9 mouse cellular contexts compared by ENCODE assay signal in the genomic region with DNA sequence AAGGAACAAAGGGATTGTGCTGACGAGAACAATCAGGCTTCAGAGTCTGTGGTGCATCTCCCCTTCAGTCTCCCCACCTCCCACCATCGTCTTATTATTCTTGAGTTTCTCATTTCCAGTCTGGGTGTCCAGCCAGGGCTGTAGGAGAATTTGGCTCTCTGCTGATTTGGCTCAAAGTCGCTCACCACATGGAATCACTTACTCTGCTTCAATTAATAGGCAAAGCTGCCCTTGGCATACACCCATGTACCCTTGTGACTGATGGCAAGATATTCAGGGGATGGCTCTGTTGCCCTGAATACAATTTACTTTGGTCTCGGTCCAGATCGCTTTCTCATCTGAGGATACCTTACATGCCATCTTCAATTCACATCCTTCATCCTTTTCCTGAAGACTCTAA. TPM values are rescaled to one million over a fixed set of nuclear protein-coding genes. Genes with fewer than 3 reads are reported as not detected.
DNase-seq lines count a peak whose midpoint lies in the region; ATAC-seq lines count a peak whose summit lies in the region.
"Had no signal": no experiment of that assay in that cellular context is flagged by ENCODE, and none has a peak within 500 bp of the region (broad histone marks: within the 10 kb centered on the region; RNA-seq: fewer than 3 reads in every experiment).

No protein-coding gene starts in this region.

- no peaks in the 10 kb centered on the region for H3K36me3 ChIP-seq in intestine, embryonic 16.5 days (ENCODE audit: control insufficient read depth, insufficient read depth, low read length)
- H3K36me3 ChIP-seq: liver, embryonic 15.5 days had no signal

- no peak for ATAC-seq in intestine, embryonic 16.5 days
- ATAC-seq in inflammation-experienced regulatory T-cells, adult 6 months: no peak

- peaks cover 9% of the 10 kb centered on the region; the same call in 1 of the 2 replicates for H3K27me3 ChIP-seq in intestine, embryonic 16.5 days (replicated peaks; ENCODE audit: control insufficient read depth, insufficient read depth, low read length)

- 0 out of 2 replicates have a peak overlapping the region, but pooled peaks have one; percentile 78 for H3K9ac ChIP-seq in intestine, embryonic 16.5 days (ENCODE audit: low read depth, low read length)
- H3K9ac ChIP-seq: liver, embryonic 15.5 days had no signal

- peak overlapping the region; percentile 95; the same call in 1 of the 2 replicates for H3K27ac ChIP-seq in intestine, embryonic 16.5 days (ENCODE audit: low read length)
- H3K27ac ChIP-seq: liver, embryonic 15.5 days had no signal

- H3K4me2 ChIP-seq in intestine, embryonic 16.5 days (ENCODE audit: low read depth, low read length): peak overlapping the region; percentile 72
- H3K4me2 ChIP-seq: liver, embryonic 15.5 days had no signal

- H3K9me3 ChIP-seq in intestine, embryonic 16.5 days (ENCODE audit: control insufficient read depth, low read length): no peaks in the 10 kb centered on the region
- H3K9me3 ChIP-seq: liver, embryonic 15.5 days had no signal

- H3K4me3 ChIP-seq in intestine, embryonic 16.5 days (ENCODE audit: low read length): peak overlapping the region; percentile 66
- H3K4me3 ChIP-seq: liver, embryonic 15.5 days had no signal

- peaks cover 12% of the 10 kb centered on the region for H3K4me1 ChIP-seq in intestine, embryonic 16.5 days (ENCODE audit: control insufficient read depth, insufficient read depth, low read length)

- peak; percentile 48 for DNase-seq in adrenal gland, adult 2 months
- DNase-seq in adrenal gland, adult 8-10 months: no peak
- DNase-seq in right cerebral cortex, postnatal 10 days (ENCODE audit: low spot score in 2 of 2): peak; percentile 55 to 62
- DNase-seq in right cerebral cortex, adult 2 months (ENCODE audit: low spot score in 2 of 2): no peak
- no peak for DNase-seq in urinary bladder, adult 18-20 months (ENCODE audit: low spot score in 2 of 2)
- DNase-seq in embryo, embryonic 10.5 days (ENCODE audit: low spot score): no peak

- 61% methylated on average over 5 of the region's 5 CpGs for WGBS in intestine, embryonic 16.5 days

RNA-seq across cellular contexts. Expression of a gene that starts 2.4 kb away (rescaled TPM):
- total RNA-seq in adrenal gland, adult 2 months (2021): 10 to 100 TPM; 31.2 to 46.4 TPM
- 17.6 and 21.1 TPM in 2 replicates for polyA plus RNA-seq in adrenal gland, adult 2 months (2012; rRNA removed)
- total RNA-seq in adrenal gland, adult 8-10 months (2022): 10 to 100 TPM; 47.8 to 57.8 (median 54.5) TPM
- 4.8 TPM in 2 replicates for polyA plus RNA-seq in intestine, embryonic 16.5 days (2015; fragmentation: Nextera tagmentation; extraction: Ambion mirVana)
- under 1 TPM; 0.34 to 0.61 (median 0.43) TPM for polyA plus RNA-seq in inflammation-experienced regulatory T-cells, adult 6 months (2017; shearing (Covaris generic))

RNA-seq across cellular contexts. Expression of a gene that starts 6.9 kb away (rescaled TPM):
- 1 to 10 TPM in 1 of 2 experiments, under 1 TPM in 1; 0.75 to 2.3 TPM for total RNA-seq in adrenal gland, adult 2 months (2021)
- polyA plus RNA-seq in adrenal gland, adult 2 months (2012; rRNA removed): 1.8 and 2.0 TPM in 2 replicates
- 1 to 10 TPM; 1.1 to 2.3 (median 1.7) TPM for total RNA-seq in adrenal gland, adult 8-10 months (2022)
- polyA plus RNA-seq in intestine, embryonic 16.5 days (2015; fragmentation: Nextera tagmentation; extraction: Ambion mirVana): 2.0 and 2.1 TPM in 2 replicates
- polyA plus RNA-seq in inflammation-experienced regulatory T-cells, adult 6 months (2017; shearing (Covaris generic)): under 1 TPM in 1 of 3 experiments, not detected in 2; 0.17 TPM

RNA-seq across cellular contexts. Expression of a gene that starts 9.3 kb away (rescaled TPM):
- total RNA-seq in adrenal gland, adult 2 months (2021): 10 to 100 TPM; 32.5 to 38.5 TPM
- polyA plus RNA-seq in adrenal gland, adult 2 months (2012; rRNA removed): 19.9 and 21.4 TPM in 2 replicates
- total RNA-seq in adrenal gland, adult 8-10 months (2022): 10 to 100 TPM; 35.7 to 54.5 (median 40.0) TPM
- polyA plus RNA-seq in intestine, embryonic 16.5 days (2015; fragmentation: Nextera tagmentation; extraction: Ambion mirVana): 23.1 and 24.4 TPM in 2 replicates
- polyA plus RNA-seq in inflammation-experienced regulatory T-cells, adult 6 months (2017; shearing (Covaris generic)): 10 to 100 TPM; 26.9 to 48.9 (median 33.8) TPM

RNA-seq across cellular contexts. Expression of a gene that starts 26.4 kb away (rescaled TPM):
- 10 to 100 TPM; 69.2 to 85.3 TPM for total RNA-seq in adrenal gland, adult 2 months (2021)
- 1.3 and 2.3 TPM in 2 replicates for polyA plus RNA-seq in adrenal gland, adult 2 months (2012; rRNA removed)
- total RNA-seq in adrenal gland, adult 8-10 months (2022): 100 to 1,000 TPM in 1 of 4 experiments, 10 to 100 TPM in 3; 54.6 to 101 (median 71.7) TPM
- polyA plus RNA-seq in intestine, embryonic 16.5 days (2015; fragmentation: Nextera tagmentation; extraction: Ambion mirVana): 100 and 103 TPM in 2 replicates
- 100 to 1,000 TPM; 102 to 149 (median 134) TPM for polyA plus RNA-seq in inflammation-experienced regulatory T-cells, adult 6 months (2017; shearing (Covaris generic))

RNA-seq across cellular contexts. Expression of a gene that starts 26.5 kb away (rescaled TPM):
- not detected for total RNA-seq in adrenal gland, adult 2 months (2021)
- not detected in 2 replicates for polyA plus RNA-seq in adrenal gland, adult 2 months (2012; rRNA removed)
- not detected for total RNA-seq in adrenal gland, adult 8-10 months (2022)
- polyA plus RNA-seq in intestine, embryonic 16.5 days (2015; fragmentation: Nextera tagmentation; extraction: Ambion mirVana): 0.45 and 0.97 TPM in 2 replicates
- polyA plus RNA-seq in inflammation-experienced regulatory T-cells, adult 6 months (2017; shearing (Covaris generic)): 1 to 10 TPM in 1 of 3 experiments, not detected in 2; 2.1 TPM

Comparison
In these comparisons a context has a peak if more than half of its experiments do, and no peak if none do; other contexts are left out.
1. DNase-seq: peak in adrenal gland, adult 2 months (single experiment) and right cerebral cortex, postnatal 10 days (2 of 2); none in adrenal gland, adult 8-10 months (single experiment), right cerebral cortex, adult 2 months (0 of 2), urinary bladder, adult 18-20 months (0 of 2) and embryo, embryonic 10.5 days (single experiment).